Mouse (Mus musculus) midbrain, embryonic 11.5 days (tissue): Measurements from ENCODE around the gene Gm30302. TPM values are rescaled to one million over a fixed set of nuclear protein-coding genes. Genes with fewer than 3 reads are reported as not detected.

Experiments used
- ATAC-seq: fragments of 200-750 bp; cut with Nextera tagmentation; 2 replicates; pipeline ENCODE4 v1.8.0; 2017; ENCODE audit warnings: moderate TSS enrichment, moderate library complexity; ENCODE audit not compliant: low FRiP score
- DNase-seq: peaks from one replicate; pipeline ENCODE4 v3.0.0; 2015; ENCODE audit warnings: low spot score; ENCODE audit errors: missing footprints
- H3K27ac ChIP-seq: fragments of 300-500 bp; sonication (generic); 2 replicates; pipeline ENCODE4 v1.5.1; 2014; ENCODE audit warnings: low read depth, low read length
- H3K27me3 ChIP-seq: fragments of 300-500 bp; sonication (generic); 2 replicates; pipeline ENCODE4 v1.6.1; 2014; ENCODE audit warnings: mild to moderate bottlenecking, low read length, moderate library complexity, mixed read lengths; ENCODE audit not compliant: control insufficient read depth, insufficient read depth
- H3K36me3 ChIP-seq: fragments of 300-500 bp; sonication (generic); 2 replicates; pipeline ENCODE4 v1.6.1; 2014; ENCODE audit warnings: mild to moderate bottlenecking, low read length, moderate library complexity, mixed read lengths; ENCODE audit not compliant: control insufficient read depth, insufficient read depth
- H3K4me1 ChIP-seq: fragments of 300-500 bp; sonication (generic); 2 replicates; pipeline ENCODE4 v1.6.1; 2014; ENCODE audit warnings: low read length; ENCODE audit not compliant: control insufficient read depth, insufficient read depth
- H3K4me2 ChIP-seq: fragments of 300-500 bp; sonication (generic); 2 replicates; pipeline ENCODE4 v1.6.1; 2014; ENCODE audit warnings: mild to moderate bottlenecking, moderate library complexity
- H3K4me3 ChIP-seq: fragments of 300-500 bp; sonication (generic); 2 replicates; pipeline ENCODE4 v1.5.1; 2014; ENCODE audit warnings: low read depth, low read length
- H3K9ac ChIP-seq: fragments of 300-500 bp; sonication (generic); 2 replicates; pipeline ENCODE4 v1.6.1; 2014; ENCODE audit warnings: low read length
- H3K9me3 ChIP-seq: fragments of 300-500 bp; sonication (generic); 2 replicates; pipeline ENCODE4 v1.6.1; 2016; ENCODE audit warnings: low read length; ENCODE audit not compliant: control insufficient read depth
- WGBS: fragments of 180-500 bp; shearing (Covaris S2); extraction: QIAGEN DNeasy Blood & Tissue Kit; methylation state at CpG from one replicate; pipeline ENCODE4 v1.1.7; 2014; 5-methylcytosine and 5-hydroxymethylcytosine counted together
- polyA plus RNA-seq: library from polyadenylated mRNA; unstranded; fragments of >200 nt; fragmentation: Nextera tagmentation; extraction: Ambion mirVana; gene quantifications from 2 replicates; pipeline ENCODE4 v1.2.1, GENCODE M21; 2014

Gene Gm30302
- polyA plus RNA-seq, 1 experiment from 2014 or later = not detected

GRCm38 (mm10) chr13:49760675-49761074, 38.1 kb downstream of the Gm30302 start:
- H3K27me3 ChIP-seq = no peaks in the 10 kb centered on the region
- DNase-seq (no peak), ATAC-seq (no peak)
- no peak overlapping the region for H3K4me3 ChIP-seq
- H3K9me3 ChIP-seq = no peaks in the 10 kb centered on the region
- H3K27ac ChIP-seq = no peak overlapping the region
- H3K4me2 ChIP-seq = no peak overlapping the region
- WGBS = 74% methylated on average over 1 of the region's 1 CpGs
- H3K9ac ChIP-seq = no peak overlapping the region
- H3K4me1 ChIP-seq = no peaks in the 10 kb centered on the region
- no peaks in the 10 kb centered on the region for H3K36me3 ChIP-seq

DNA sequence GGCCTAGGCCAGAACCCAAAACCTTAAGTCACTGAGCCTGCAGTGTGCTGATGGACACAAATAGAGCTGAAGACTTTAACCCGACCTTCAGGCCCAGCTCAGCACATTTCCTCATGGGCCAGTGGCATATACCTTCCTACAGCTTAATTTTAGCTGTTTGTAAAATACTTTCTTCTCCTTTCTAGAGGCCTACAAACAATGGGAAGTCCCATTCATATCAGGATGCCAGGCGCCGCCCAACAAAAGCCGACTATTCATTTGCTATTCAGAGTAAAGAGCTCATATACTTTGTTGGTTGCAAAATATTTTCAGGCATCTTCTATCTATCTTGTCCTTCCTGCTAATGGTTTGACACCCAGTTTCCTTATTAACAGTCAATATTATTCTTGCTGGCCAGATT, 40.8 kb downstream of the Gm30302 start:
- Histone ChIP-seq H3K9me3 (no peaks in the 10 kb centered on the region), H3K27ac (no peak overlapping the region), H3K4me3 (no peak overlapping the region), H3K36me3 (no peaks in the 10 kb centered on the region), H3K9ac (no peak overlapping the region), H3K4me2 (no peak overlapping the region), H3K4me1 (no peaks in the 10 kb centered on the region), H3K27me3 (no peaks in the 10 kb centered on the region)
- ATAC-seq (no peak), DNase-seq (no peak)
- WGBS = 87% methylated on average over 4 of the region's 4 CpGs

- no peaks in the 10 kb centered on the region for H3K4me1 ChIP-seq
Observed at GRCm38 (mm10) chr13:49756591-49756990, 42.2 kb downstream of the Gm30302 start.

DNA sequence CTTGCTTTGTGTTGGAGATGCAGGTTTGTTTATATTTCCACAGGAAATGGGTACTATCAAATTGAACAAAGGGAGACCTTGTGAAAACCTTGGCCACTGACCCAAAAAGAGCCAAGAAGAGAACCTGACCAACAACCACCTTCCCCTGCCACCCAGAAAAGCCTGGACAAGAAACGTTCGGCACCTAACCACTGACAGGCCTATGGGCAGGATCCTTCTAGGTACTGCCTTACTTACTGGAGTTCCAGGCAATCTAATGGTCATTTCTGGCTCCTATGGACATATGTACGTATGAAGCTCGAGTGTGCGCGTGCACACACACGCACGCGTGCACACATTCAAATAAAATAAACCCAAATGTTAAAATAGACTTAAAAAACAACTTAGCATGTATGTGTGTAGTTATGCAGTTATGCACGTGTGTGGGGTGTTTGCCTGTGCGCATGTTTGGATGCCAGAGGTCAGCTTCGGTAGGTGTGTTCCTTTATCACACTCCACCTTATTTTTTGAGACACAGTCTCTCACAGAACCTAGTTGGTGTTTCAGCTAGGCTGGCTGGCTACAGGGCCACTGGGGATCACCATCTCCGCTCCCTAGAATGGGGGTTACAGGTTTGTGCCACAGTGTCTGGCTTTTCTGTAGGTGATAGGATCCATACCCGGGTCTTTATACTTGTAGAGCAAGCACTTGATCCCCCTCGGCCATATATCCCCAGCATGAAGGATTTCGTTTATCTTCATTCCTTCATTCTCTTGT, 57.3 kb downstream of the Gm30302 start:
- no peak for ATAC-seq
- no peak overlapping the region for H3K4me2 ChIP-seq
- DNase-seq = no peak
- no peaks in the 10 kb centered on the region for H3K36me3 ChIP-seq
- no peak overlapping the region for H3K27ac ChIP-seq
- H3K9ac ChIP-seq = no peak overlapping the region
- no peak overlapping the region for H3K4me3 ChIP-seq
- H3K9me3 ChIP-seq = no peaks in the 10 kb centered on the region
- 89% methylated on average over 16 of the region's 16 CpGs for WGBS
- no peaks in the 10 kb centered on the region for H3K27me3 ChIP-seq
- no peaks in the 10 kb centered on the region for H3K4me1 ChIP-seq

More at GRCm38 (mm10) chr13:49756591-49756990, 42.2 kb downstream of the Gm30302 start:
- DNase-seq = no peak
- WGBS = 90% methylated on average over 9 of the region's 9 CpGs
- H3K9me3 ChIP-seq = no peaks in the 10 kb centered on the region
- H3K9ac ChIP-seq = no peak overlapping the region
- no peak overlapping the region for H3K4me3 ChIP-seq
- no peak for ATAC-seq
- no peaks in the 10 kb centered on the region for H3K27me3 ChIP-seq
- no peaks in the 10 kb centered on the region for H3K36me3 ChIP-seq
- no peak overlapping the region for H3K27ac ChIP-seq
- no peak overlapping the region for H3K4me2 ChIP-seq

GRCm38 (mm10) chr13:49738011-49738410, 60.8 kb downstream of the Gm30302 start:
- H3K4me3 ChIP-seq = no peak overlapping the region
- H3K9me3 ChIP-seq = no peaks in the 10 kb centered on the region
- DNase-seq (no peak), ATAC-seq (no peak)
- 85% methylated on average over 2 of the region's 2 CpGs for WGBS
- no peak overlapping the region for H3K4me2 ChIP-seq
- peaks cover 13% of the 10 kb centered on the region; the same call in 1 of the 2 replicates for H3K36me3 ChIP-seq
- no peaks in the 10 kb centered on the region for H3K27me3 ChIP-seq
- no peaks in the 10 kb centered on the region for H3K4me1 ChIP-seq
- H3K9ac ChIP-seq = no peak overlapping the region
- H3K27ac ChIP-seq = no peak overlapping the region

DNA sequence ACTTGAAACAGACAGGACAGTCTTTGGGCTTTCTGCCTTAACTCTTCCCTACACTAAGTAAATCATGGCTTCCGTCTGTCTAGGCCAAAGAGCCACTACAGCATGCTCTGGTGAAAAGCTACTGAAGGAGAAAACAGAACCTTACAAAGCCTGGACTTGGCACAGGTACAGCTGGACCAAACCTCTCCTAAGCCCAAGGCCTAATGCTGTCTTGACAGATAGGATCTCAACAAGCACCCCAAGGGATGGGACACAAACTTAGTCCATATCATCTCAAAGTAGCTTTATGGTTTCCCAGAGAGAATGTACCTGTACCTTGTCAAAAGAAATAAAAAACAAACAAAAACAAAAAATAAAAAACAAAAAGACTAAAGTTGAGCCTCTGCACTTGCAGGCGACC, 62.4 kb downstream of the Gm30302 start:
- H3K27ac ChIP-seq = no peak overlapping the region
- H3K4me3 ChIP-seq = no peak overlapping the region
- H3K4me1 ChIP-seq = no peaks in the 10 kb centered on the region
- H3K27me3 ChIP-seq = no peaks in the 10 kb centered on the region
- DNase-seq (no peak), ATAC-seq (no peak)
- H3K4me2 ChIP-seq = no peak overlapping the region
- WGBS = 86% methylated on average over 2 of the region's 2 CpGs
- no peaks in the 10 kb centered on the region for H3K9me3 ChIP-seq
- H3K9ac ChIP-seq = no peak overlapping the region
- peaks cover 17% of the 10 kb centered on the region; the same call in 1 of the 2 replicates for H3K36me3 ChIP-seq

Other genes with a start within 250 kb of the Gm30302 start
- 0.32 and 0.38 TPM in 2 replicates for gene Omd, start 216.5 kb downstream of the Gm30302 start, polyA plus RNA-seq
- gene Ogn, start 191.0 kb downstream of the Gm30302 start, polyA plus RNA-seq = 10.2 and 12.4 TPM in 2 replicates
- gene Cenpp, start 146.2 kb downstream of the Gm30302 start, polyA plus RNA-seq = 40.7 and 45.1 TPM in 2 replicates
- gene Nol8, start 145.9 kb downstream of the Gm30302 start, polyA plus RNA-seq = 24.0 and 24.1 TPM in 2 replicates
- 109 and 111 TPM in 2 replicates for gene Iars, start 116.9 kb downstream of the Gm30302 start, polyA plus RNA-seq